Mouse (Mus musculus) ovary, postnatal 36 days (tissue): ENCODE measurements around the gene Gse1.
A peak's percentile ranks its signal among the peaks of the same experiment; 100 is the strongest.

Source experiments
- DNase-seq: peaks from one replicate; pipeline ENCODE4 v3.0.0; 2022; ENCODE audit warnings: low spot score, mixed read lengths

The Gse1 gene

GRCm38 (mm10) chr8:120485116-120485515 lies 256.9 kb downstream of the Gse1 start:
- no peak for DNase-seq

- DNase-seq: no peak
Measured at GRCm38 (mm10) chr8:120485551-120486476, 257.6 kb downstream of the Gse1 start.

- peak; percentile 41 for DNase-seq
Measured at GRCm38 (mm10) chr8:120486477-120487376, 258.5 kb downstream of the Gse1 start.

- no peak for DNase-seq
Measured at GRCm38 (mm10) chr8:120487377-120487728, 259.1 kb downstream of the Gse1 start.

GRCm38 (mm10) chr8:120487729-120488510 lies 259.7 kb downstream of the Gse1 start:
- peak; percentile 59 for DNase-seq

GRCm38 (mm10) chr8:120488636-120489131 lies 260.4 kb downstream of the Gse1 start:
- DNase-seq: no peak

GRCm38 (mm10) chr8:120489142-120489754 lies 261.0 kb downstream of the Gse1 start:
- peak; percentile 48 for DNase-seq

GRCm38 (mm10) chr8:120489771-120490281 lies 261.6 kb downstream of the Gse1 start:
- DNase-seq: no peak

- no peak for DNase-seq
Measured at GRCm38 (mm10) chr8:120490354-120491141, 262.3 kb downstream of the Gse1 start.

- no peak for DNase-seq
Measured at GRCm38 (mm10) chr8:120491166-120491793, 263.0 kb downstream of the Gse1 start.

GRCm38 (mm10) chr8:120492193-120492880 lies 264.1 kb downstream of the Gse1 start:
- DNase-seq: no peak

- no peak for DNase-seq
Measured at GRCm38 (mm10) chr8:120492881-120493220, 264.6 kb downstream of the Gse1 start.

GRCm38 (mm10) chr8:120493508-120494464 lies 265.5 kb downstream of the Gse1 start:
- no peak for DNase-seq

GRCm38 (mm10) chr8:120494903-120495302 lies 266.6 kb downstream of the Gse1 start:
- peak; percentile 72 for DNase-seq

- no peak for DNase-seq
Measured at GRCm38 (mm10) chr8:120495461-120495860, 267.2 kb downstream of the Gse1 start.

- no peak for DNase-seq
Measured at GRCm38 (mm10) chr8:120496478-120496877, 268.2 kb downstream of the Gse1 start.

- no peak for DNase-seq
Measured at GRCm38 (mm10) chr8:120497503-120497946, 269.3 kb downstream of the Gse1 start.

GRCm38 (mm10) chr8:120498349-120498831 lies 270.1 kb downstream of the Gse1 start:
- DNase-seq: no peak
